Mouse (Mus musculus) lung, postnatal 10 days (tissue): ENCODE data around the gene Mcoln2.
"Not testable (repeated sequence)": the region's sequence is repeated elsewhere in the genome, so short reads cannot be mapped to it uniquely, and the experiment has no call there.

Experiments used
- DNase-seq: peaks from one replicate; pipeline ENCODE4 v3.0.0; 2021

The Mcoln2 gene

GRCm38 (mm10) chr3:146189933-146190332 lies 40.3 kb downstream of the Mcoln2 start:
- no peak for DNase-seq

DNA sequence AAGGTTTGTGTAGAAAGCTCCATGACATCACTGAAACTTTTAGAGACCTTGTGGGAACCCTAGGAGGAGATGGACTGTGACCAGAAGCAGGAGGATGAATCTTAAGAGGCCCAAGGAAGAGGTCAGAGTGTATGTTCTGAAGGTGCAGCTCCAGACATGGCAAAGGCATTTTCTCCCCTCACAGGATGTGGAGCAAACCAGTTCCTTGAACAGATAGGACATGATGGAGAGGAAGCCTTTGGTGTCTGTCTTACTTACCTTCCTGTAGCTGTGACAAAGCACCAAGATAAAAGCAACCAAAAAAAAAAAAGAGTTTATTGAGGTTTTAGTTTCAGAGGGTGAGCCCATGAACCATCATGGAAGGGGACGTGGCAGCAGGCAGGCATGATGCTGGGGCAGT lies 42.9 kb downstream of the Mcoln2 start:
- DNase-seq: no peak

GRCm38 (mm10) chr3:146195153-146195552 lies 45.5 kb downstream of the Mcoln2 start:
- no peak for DNase-seq

DNA sequence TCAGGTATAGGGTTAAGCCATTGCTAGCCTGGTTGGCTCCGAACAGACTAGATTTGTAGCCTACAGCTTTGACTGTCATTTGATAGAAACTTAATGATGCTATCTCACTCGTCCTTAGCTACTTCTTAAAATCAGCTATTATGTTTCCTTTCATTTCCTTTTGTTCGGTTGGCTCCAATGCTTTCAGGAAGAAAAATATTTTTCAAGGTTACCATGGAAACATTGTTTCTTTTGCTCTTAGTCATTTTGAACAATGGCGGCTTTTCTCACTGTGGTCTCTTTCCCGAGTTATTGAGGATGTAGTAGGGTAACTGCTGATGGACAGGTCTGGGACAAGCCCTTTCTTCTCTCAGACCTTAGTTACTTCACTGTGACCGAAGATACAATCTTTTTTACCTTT lies 46.7 kb downstream of the Mcoln2 start:
- DNase-seq: no peak

- DNase-seq: no peak
Observed at GRCm38 (mm10) chr3:146196780-146197743, 47.4 kb downstream of the Mcoln2 start.

DNA sequence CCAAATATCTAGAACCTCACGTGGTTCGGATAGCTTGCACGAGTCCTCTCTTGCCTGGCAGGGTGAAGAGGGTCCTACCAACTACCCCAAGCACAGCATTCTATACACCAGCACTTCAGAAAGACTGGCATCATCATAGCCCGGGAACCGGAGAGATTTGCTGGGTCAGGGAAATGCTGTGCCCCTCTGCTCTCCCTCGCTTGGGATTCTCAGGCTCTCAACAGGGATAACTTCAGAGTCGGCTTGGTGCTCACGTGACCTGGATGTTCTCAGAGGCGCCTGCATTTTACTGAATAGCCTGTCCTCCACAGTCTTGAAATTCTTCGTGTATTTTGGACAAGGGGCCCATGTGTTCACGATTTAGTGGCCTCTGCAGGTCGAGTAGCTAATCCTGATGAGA lies 48.2 kb downstream of the Mcoln2 start:
- DNase-seq: no peak

- DNase-seq: no peak
Observed at GRCm38 (mm10) chr3:146198803-146199481, 49.3 kb downstream of the Mcoln2 start.

GRCm38 (mm10) chr3:146199486-146199885 lies 49.9 kb downstream of the Mcoln2 start:
- DNase-seq: no peak

- DNase-seq: no peak
Observed at GRCm38 (mm10) chr3:146204375-146204774, 54.7 kb downstream of the Mcoln2 start.

DNA sequence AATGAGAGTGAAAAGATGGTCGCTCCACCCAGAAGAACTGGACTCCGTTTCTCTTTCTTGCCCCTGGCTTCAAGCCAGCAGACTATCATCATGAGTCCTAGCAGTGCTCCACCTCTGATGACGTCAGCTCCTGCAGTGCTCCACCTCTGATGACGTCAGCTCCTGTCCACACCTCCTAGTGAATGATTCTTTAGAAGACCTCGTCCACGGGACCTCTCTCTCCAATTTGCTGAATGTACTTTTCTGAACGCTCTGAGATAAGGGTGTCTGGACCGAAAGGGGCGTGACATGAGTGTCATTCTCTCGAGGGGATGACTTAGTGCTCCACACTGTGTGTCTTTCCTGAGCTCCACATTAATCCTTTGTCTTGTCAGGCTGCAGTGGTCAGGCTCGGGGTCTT lies 55.7 kb downstream of the Mcoln2 start:
- DNase-seq: no peak

DNA sequence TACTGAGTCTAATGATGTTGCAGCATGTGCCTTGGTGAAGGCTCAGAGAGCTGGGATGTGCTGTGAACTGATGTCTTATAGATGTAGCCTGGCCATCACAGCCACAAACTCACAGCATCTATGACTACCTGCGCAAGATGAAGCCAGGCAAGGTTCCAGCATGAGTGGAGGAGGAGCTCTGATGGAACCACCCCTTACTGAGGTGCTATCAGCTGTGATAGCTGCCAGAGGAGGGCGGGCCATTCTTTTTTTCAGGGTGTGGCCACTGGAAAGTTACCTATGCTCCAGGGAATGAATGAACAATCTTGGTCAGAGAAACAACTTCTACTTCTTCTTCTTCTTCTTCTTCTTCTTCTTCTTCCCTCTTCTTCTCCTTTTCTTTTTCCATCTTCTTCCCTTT lies 57.0 kb downstream of the Mcoln2 start:
- no peak for DNase-seq

DNA sequence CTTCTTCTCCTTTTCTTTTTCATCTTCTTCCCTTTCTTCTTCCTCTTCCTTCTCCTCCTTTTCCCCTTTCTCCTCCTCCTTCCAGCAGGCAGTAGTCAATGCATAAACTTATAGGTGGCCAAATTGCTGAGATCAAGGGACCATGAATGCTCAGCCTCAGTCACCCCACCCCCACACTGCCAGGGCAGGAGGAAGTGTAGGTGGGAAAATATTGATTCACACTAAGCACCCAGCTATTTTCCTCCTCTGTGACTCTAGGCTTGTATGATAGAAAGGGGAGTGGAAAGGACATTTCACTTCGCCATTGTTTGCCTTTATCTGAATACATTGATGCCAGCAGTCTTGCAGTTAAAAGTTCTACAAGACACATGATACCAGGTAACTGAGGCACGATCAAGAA lies 57.8 kb downstream of the Mcoln2 start:
- DNase-seq: no peak

- not testable (repeated sequence) for DNase-seq
Observed at GRCm38 (mm10) chr3:146209759-146210158, 60.1 kb downstream of the Mcoln2 start.

GRCm38 (mm10) chr3:146211141-146211747 lies 61.6 kb downstream of the Mcoln2 start:
- DNase-seq: no peak

DNA sequence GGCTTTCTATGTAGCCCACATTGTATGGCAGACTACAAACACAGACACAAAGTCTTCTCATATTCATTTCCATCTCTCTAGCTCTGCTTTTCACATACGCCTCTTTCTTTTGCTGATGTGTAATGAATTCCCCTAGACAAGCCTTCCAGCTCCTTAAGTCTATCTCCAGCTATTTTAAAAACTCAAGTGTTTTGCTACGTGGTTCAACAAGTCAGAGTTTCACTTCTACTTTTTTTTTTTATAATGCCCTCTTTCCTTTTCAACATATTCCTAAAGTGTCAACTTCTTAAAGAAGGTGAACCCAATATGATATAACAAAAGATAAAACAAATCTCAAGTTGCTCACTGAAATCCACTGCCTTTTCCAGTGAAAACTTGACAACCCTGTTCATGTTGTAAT lies 62.3 kb downstream of the Mcoln2 start:
- no peak for DNase-seq

GRCm38 (mm10) chr3:146213336-146213735 lies 63.7 kb downstream of the Mcoln2 start:
- DNase-seq: no peak

- DNase-seq: no peak
Observed at GRCm38 (mm10) chr3:146216561-146216960, 66.9 kb downstream of the Mcoln2 start.

GRCm38 (mm10) chr3:146220776-146221486 lies 71.3 kb downstream of the Mcoln2 start, which contains the start of gene Lpar3:
Lpar3 (plus strand) TSS chr3:146220963.
- peak; percentile 86 for DNase-seq

- no peak for DNase-seq
Observed at GRCm38 (mm10) chr3:146224271-146224670, 74.6 kb downstream of the Mcoln2 start.

DNA sequence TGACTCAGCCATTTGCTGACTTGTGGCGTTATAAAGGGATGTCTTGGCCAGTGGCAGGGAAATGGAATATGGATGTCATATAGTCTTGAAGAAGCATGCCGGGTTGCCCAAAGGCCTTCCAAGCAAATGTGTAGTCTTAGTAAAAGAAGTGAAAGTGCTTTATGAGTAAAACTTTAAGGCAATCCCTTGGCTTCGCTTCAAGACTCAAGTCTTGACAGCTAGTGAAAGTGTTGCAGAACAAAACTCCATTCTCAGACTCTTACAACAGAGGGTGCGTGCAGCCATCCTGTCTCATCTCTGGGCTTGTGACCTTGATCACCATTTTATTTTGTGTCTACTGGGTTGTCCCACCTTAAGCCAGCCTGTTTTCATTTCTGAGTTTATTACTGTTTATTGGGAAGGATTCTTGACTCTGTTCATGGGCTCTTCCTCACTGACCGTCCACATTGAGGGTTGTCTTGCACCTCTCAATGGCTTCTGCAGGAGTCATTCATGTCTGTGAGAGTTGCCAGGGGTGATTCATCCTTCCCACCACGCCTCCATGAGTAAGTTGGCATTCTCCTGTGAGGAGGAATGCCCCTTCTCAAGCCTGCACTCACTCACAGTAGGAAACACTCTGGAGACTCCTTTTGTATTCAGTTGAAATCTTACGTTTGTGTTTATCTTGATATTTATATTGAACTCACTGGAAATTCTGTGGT lies 75.6 kb downstream of the Mcoln2 start:
- no peak for DNase-seq

- no peak for DNase-seq
Observed at GRCm38 (mm10) chr3:146227427-146227826, 77.8 kb downstream of the Mcoln2 start.
